Mouse (Mus musculus) layer of hippocampus, postnatal 36 days (tissue): ENCODE measurements at regions not wholly inside any gene's neighbourhood (a gene's known extent, or its start where the extent isn't known, plus 50 kb on each side); places are given as distances from the start of the nearest gene placed in this dataset.
"Not testable (repeated sequence)": the region's sequence is repeated elsewhere in the genome, so short reads cannot be mapped to it uniquely, and the experiment has no call there.

ENCODE experiments used
- DNase-seq, 2 experiments: peaks; one replicate each; pipeline ENCODE4 v3.0.0; 2022

DNA sequence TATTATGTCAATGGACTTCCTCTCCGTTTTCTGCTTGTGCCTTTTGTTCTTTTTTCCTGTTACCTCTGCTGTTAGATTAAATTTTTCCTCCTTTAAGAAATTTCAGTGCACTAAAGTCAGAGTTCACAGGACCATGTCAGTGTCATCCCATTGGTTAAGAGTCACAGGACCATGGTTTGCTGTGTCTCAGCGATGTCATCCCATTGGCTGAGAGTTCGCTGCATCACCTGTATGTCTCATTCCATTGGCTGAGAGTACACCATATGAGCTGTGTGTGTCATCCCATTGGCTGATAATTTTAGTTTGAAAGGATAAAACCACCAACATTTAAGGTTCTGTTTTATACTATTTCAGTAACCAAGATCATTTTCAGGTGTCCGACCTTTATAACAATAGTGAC, 50.7 kb upstream of the Jade1 start:
- no peak for DNase-seq

DNA sequence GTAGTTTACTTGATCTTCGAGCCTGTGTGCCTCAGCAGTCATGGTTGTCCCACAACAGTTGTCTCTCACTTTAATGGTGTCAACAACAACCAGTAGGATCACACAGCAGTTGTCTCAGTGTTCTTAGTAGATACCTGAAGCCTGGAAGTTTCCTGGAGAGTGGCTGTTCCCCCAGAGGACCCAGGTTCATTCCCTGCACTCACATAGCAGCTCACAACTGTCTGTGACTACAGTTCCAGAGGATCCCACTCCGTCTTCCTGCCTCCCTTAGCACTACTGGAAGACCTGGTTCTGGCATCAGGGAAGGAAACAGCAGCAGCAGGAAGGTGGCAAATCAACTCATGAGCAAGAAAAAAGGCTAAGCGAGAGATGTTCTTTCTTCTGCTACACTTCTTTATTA, 53.4 kb upstream of the Jade1 start:
- no peak for DNase-seq

DNA sequence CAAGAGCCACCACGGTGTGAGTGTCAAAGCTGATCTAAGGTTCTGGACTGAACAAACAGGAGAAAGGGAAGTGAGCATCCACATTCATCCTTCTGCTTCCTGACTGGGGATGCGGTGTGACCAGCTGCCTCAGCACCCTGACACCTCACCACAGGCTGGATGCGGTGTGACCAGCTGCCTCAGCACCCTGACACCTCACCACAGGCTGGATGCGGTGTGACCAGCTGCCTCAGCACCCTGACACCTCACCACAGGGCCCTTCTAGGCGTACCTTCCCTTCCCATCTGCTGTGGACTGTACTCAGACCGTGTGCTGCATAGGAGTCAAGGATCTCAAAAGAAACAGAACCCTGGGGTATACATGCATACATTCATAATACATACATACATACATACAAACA, 53.9 kb upstream of the Jade1 start:
- DNase-seq = not testable (repeated sequence)

DNA sequence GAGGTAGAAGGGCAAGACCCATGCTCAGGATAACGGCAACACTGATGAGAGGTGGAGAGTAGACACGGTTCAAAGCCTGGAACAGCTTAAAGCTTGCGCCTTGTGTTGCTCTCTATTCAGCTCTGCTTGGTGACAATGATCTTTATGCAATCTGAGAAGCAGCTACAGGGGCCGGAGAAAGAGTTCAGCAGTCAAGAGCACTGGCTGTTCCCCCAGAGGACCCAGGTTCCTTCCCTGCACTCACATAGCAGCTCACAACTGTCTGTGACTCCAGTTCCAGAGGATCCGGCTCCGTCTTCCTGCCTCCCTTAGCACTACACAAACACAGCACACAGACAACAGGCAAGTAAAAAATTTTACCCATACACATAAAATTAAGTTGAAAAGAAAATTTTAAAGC, 54.4 kb upstream of the Jade1 start:
- DNase-seq = no peak

DNA sequence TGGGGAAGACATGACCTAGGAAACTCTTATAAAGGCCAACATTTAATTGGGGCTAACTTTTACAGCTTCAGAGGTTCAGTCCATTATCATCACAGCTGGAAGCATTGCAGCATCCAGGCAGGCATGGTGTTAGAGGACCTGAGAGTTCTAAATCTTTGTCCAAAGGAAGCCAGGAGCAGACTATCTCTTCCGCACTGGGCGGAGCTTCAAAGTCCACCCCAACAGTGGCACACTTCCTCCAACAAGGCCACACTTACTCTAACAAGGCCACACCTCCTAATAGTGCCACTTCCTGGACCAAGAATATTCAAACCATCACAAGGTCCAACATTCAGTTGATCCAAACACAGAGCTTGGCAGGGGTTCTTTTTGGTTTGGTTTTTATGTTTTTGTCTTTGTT, 55.9 kb upstream of the Jade1 start:
- no peak for DNase-seq

- DNase-seq = no peak
These were observed 56.7 kb upstream of the Jade1 start for GRCm38 (mm10) chr3:41498791-41499190.

DNA sequence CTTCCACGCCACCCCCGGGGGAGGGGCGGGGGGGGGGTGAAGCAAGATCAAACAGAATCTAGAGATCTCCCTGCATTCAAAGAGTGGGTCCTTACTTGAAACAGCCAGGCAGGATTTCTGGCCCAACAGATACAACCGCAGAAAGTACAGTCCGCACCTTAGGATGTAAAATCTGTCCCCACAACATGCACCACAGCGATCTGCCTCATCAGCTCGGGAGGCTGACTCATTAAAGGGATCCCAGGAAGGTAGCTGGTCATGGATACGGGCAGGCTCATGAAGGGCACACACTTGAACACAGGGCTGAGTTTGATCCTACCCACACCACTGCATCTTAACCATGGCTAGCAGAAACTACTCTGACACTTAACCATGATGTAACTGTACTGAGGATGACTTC, 57.8 kb upstream of the Jade1 start:
- no peak for DNase-seq

GRCm38 (mm10) chr3:41496931-41497710, 58.4 kb upstream of the Jade1 start:
- no peak for DNase-seq

DNA sequence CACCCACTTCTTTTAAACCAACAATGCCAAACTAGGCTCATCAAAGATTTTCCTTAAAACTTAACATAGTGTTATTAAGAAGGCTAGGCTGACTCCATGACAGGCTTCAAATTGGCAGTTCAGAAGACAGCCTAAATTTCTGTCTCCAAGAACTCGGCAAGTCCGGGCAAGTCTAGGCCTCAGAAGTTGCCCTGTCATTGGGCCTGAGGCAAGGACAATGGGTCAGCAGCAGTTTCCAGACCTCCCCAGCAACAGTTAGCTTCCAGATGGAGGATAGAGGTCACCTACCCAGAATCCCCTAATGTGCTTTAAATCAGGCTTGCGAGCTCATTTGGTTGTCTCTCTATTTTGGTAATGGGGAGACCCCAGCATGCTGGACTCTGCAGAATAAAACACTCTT, 59.6 kb upstream of the Jade1 start:
- DNase-seq = no peak

GRCm38 (mm10) chr3:41495097-41495496, 60.4 kb upstream of the Jade1 start:
- DNase-seq = no peak

DNA sequence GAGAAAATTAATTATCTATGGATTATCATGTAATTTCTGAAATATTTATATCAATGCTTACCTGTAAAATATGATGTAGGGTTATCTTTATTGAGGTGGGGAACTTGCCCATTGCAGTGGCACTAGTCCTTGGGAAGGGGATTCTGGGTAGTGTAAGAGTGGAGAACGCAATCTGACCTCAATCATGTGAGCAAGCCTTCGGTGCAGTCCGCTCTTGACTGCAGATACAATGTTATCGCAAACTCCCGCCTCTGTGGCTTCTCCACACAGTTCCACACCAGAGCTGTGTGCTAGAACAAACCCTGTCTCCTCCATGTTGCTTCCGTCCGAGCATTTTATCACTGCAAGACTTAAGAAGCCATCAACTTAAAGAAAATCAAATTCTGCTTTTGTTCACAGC, 62.1 kb upstream of the Jade1 start:
- DNase-seq = no peak

GRCm38 (mm10) chr3:41492727-41493392, 62.7 kb upstream of the Jade1 start:
- DNase-seq = no peak

- no peak for DNase-seq
These were observed 63.4 kb upstream of the Jade1 start for GRCm38 (mm10) chr3:41492031-41492726.

DNA sequence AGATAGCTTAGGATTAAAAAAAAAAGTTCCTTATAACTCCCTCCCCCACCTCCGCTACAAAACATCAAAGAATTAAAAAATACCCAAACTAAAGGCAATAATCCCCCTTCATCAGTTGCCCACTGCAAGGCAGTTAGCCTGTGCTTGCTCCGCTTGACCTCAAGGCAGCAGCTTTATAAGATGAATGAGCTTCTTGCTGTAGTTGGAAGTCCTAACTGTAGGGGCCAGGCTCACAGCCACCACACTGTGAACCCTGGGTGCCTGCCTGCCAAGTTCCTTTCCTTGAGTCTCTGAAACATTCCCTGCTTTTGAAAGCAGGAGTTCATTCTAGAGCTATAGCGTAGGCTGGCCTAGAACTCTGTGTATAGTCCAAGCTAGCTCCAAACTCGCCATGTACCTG, 64.3 kb upstream of the Jade1 start:
- no peak for DNase-seq

- DNase-seq = no peak
These were observed 65.5 kb upstream of the Jade1 start for GRCm38 (mm10) chr3:41489998-41490397.

DNA sequence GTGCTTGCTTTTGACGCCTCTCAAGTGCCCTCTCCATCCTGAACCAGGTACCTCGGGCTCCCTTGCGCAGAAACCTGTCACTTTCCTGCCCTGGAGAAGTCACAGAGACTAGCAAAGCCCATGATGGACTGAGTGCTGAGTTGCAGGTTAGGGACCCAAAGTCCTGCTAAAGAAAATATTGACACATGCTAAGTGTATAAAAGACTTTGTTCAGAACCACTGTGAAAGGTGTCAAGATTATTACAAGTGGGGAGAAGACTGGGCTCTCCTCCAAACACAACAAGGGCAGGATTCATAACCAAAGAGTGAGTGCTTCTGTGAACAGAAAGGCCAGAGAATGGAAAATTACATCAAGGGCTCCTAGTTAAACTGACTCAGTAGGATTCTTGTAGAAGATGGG, 66.0 kb upstream of the Jade1 start:
- DNase-seq = no peak

- DNase-seq = no peak
These were observed 67.2 kb upstream of the Jade1 start for GRCm38 (mm10) chr3:41488229-41488774.

DNA sequence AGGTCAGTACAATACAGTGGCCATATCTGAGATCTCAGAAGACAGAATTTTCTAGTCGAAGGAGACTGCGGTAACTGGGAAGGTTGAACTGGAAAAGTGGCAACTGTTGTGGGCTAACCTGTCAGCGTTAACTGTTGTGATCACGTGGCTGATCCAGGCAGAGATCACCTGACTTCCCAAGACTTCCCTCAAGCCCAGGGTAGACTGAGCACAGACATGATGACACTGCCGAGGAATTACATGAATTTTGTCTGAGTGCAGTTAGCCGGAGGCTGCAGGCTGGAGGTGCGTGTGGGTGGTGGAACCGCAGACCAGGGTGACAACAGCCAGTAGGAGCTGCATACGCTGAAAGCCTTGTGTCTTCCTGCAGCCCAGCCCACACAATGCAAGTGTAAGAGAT, 70.6 kb upstream of the Jade1 start:
- no peak for DNase-seq

DNA sequence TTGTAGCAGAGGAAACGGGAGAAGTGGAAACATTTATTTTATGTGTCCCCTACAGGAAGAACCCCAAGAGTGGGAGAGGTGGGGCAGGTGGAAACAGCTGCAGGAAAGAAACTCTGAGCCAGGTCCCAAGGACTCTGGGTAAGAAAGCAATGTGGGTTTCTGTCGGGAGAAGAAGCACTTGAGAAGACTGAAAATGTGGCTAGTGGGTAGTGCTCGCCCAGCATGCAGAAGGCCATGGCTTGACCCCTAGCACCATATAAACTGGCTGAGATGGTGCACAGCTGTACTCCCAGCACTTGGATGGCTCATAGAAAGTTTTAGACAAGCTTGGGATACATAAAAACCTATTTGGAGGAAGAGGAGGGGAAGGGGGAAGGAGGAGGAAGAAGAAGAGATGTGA, 71.9 kb upstream of the Jade1 start:
- DNase-seq = no peak

DNA sequence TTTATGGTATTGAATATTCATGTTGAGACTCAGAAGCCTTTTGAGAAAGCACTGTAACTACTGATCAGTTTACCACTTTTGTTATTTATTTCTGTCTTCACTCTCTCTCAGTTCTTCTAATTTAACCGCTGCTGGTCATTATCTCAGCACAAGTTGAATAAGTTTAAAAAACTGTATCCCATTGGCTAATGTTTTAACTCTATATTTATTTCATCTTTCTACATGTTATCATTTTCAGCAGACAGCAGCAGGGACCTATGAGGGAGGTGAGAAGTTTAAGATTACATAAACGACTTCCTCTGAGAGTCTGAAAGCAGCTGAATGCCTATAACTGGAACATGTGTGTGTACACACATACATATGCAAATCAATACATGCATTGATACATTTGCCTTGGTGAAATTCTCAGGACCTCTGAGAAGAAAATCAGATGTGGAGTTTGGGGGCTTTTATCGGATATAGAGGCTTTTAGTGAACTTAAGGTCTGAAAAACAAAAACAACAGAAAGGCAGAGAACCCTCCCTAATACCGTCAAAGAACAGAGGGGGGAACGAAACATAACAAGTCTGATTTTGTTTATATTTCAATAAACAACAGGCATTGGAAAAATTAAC, 72.5 kb upstream of the Jade1 start:
- DNase-seq = no peak

DNA sequence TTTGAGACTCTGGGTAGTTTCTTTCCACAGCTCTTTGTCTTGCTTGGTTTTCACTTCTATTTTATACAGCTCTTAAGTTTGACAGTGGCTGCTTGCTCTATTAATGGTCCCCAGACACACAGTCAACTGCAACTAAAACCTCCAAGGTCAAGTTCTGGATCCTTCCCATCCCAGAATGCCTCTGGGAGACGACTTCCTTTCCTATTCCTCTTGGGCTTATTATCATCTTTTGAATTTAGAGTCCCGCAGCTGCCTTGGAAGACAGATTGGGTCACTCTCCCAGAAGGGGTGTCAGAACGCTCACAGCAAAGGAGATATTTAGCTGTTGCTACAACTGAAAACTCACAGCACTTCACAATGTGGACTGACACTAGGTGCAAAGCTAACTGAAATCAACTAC, 75.3 kb upstream of the Jade1 start:
- DNase-seq = no peak

- DNase-seq = no peak
These were observed 76.6 kb upstream of the Jade1 start for GRCm38 (mm10) chr3:41478971-41479370.

DNA sequence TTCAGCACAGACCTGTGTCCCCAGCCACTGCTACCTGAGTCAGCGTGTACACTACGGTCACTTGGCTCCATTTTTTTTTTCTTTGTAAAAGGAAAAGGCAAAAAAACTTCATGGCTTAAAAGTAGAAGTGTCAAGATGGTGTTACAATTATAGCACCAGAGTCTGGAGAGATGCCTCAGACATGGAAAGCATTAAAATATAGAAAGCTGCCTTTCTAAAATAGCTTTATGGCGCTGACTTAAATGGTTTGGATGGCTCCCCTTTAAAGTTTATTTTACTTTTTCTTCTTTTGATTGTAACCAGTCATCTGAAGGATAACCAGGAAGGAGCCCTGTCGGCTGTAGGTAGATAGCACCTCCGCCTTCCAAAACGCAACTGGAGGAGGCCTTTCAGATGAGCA, 79.0 kb upstream of the Jade1 start:
- DNase-seq = no peak
